Mouse (Mus musculus) embryonic facial prominence, embryonic 11.5 days (tissue): ENCODE data around the gene Spcs2. TPM values are rescaled to one million over a fixed set of nuclear protein-coding genes. Genes with fewer than 3 reads are reported as not detected.
"Not testable (repeated sequence)": the region's sequence is repeated elsewhere in the genome, so short reads cannot be mapped to it uniquely, and the experiment has no call there.

Experiments used
- ATAC-seq: fragments of 200-750 bp; cut with Nextera tagmentation; replicated peaks from 2 replicates; pipeline ENCODE4 v1.8.0; 2017; ENCODE audit warnings: low read depth; ENCODE audit not compliant: insufficient number of reproducible peaks, low FRiP score, low TSS enrichment
- DNase-seq: peaks from one replicate; pipeline ENCODE4 v3.0.0-alpha.2; 2015; ENCODE audit warnings: low spot score
- H3K27ac ChIP-seq: fragments of 300-500 bp; sonication (generic); replicated peaks from 2 replicates; pipeline ENCODE4 v1.5.1; 2014; ENCODE audit warnings: mild to moderate bottlenecking, low read depth, low read length, control low read depth
- H3K27me3 ChIP-seq: fragments of 300-500 bp; sonication (generic); 2 replicates; pipeline ENCODE4 v1.6.1; 2014; ENCODE audit warnings: mild to moderate bottlenecking, low read length, moderate library complexity, mixed read lengths; ENCODE audit not compliant: control insufficient read depth, insufficient read depth
- H3K36me3 ChIP-seq: fragments of 300-500 bp; sonication (generic); replicated peaks from 2 replicates; pipeline ENCODE4 v1.6.1; 2014; ENCODE audit warnings: low read depth, mild to moderate bottlenecking, low read length, moderate library complexity, mixed read lengths; ENCODE audit not compliant: control insufficient read depth, insufficient read depth
- H3K4me1 ChIP-seq: fragments of 300-500 bp; sonication (generic); 2 replicates; pipeline ENCODE4 v1.6.1; 2014; ENCODE audit warnings: low read length, mixed read lengths; ENCODE audit not compliant: control insufficient read depth, insufficient read depth
- H3K4me2 ChIP-seq: fragments of 300-500 bp; sonication (generic); 2 replicates; pipeline ENCODE4 v1.6.1; 2014; ENCODE audit warnings: low read depth, mild to moderate bottlenecking, control low read depth, low read length, moderate library complexity
- H3K4me3 ChIP-seq: fragments of 300-500 bp; sonication (generic); 2 replicates; pipeline ENCODE4 v1.5.1; 2014; ENCODE audit warnings: low read depth, low read length, control low read depth
- H3K9ac ChIP-seq: fragments of 300-500 bp; sonication (generic); replicated peaks from 2 replicates; pipeline ENCODE4 v1.6.1; 2014; ENCODE audit warnings: mild to moderate bottlenecking, control low read depth, low read length
- H3K9me3 ChIP-seq: fragments of 300-500 bp; sonication (generic); replicated peaks from 2 replicates; pipeline ENCODE4 v1.6.1; 2016; ENCODE audit warnings: mild to moderate bottlenecking, low read length, inconsistent platforms, mixed read lengths; ENCODE audit not compliant: control insufficient read depth
- WGBS: fragments of 180-500 bp; shearing (Covaris S2); extraction: QIAGEN DNeasy Blood & Tissue Kit; methylation state at CpG from one replicate; pipeline ENCODE4 v1.1.7; 2014; 5-methylcytosine and 5-hydroxymethylcytosine counted together
- polyA plus RNA-seq: library from polyadenylated mRNA; unstranded; fragments of >200 nt; fragmentation: Nextera tagmentation; extraction: Ambion mirVana; gene quantifications from 2 replicates; pipeline ENCODE4 v1.2.1, GENCODE M21; 2014

The Spcs2 gene
- polyA plus RNA-seq, 1 experiment from 2014 or later: 360 TPM

DNA sequence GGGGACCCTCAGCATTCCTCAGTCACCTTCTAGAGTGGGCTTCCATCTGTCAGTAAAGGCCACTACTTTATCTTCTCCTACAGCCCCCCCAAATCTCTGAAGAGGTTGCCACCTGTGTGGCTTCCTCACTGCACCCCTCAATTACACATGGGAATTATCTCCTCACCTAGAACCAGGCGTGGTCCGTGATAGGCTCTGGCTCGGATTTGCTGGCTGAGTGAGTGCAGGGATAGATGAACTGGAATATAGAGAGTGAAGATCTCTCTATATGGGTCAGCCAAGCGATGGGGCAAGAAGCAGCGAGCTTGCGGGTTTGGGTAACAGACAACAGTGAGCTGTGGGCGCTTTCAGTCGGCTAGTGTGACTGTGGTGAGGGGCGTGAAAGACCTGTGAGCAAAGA is 37.8 kb downstream of the Spcs2 start:
- no peak overlapping the region for H3K9ac ChIP-seq
- H3K9me3 ChIP-seq: no peaks in the 10 kb centered on the region
- H3K27me3 ChIP-seq: no peaks in the 10 kb centered on the region
- 87% methylated on average over 9 of the region's 9 CpGs for WGBS
- no peak overlapping the region for H3K4me3 ChIP-seq
- no peaks in the 10 kb centered on the region for H3K4me1 ChIP-seq
- no peak for ATAC-seq
- H3K4me2 ChIP-seq: no peak overlapping the region
- H3K27ac ChIP-seq: no peak overlapping the region
- no peak for DNase-seq
- no peaks in the 10 kb centered on the region for H3K36me3 ChIP-seq

DNA sequence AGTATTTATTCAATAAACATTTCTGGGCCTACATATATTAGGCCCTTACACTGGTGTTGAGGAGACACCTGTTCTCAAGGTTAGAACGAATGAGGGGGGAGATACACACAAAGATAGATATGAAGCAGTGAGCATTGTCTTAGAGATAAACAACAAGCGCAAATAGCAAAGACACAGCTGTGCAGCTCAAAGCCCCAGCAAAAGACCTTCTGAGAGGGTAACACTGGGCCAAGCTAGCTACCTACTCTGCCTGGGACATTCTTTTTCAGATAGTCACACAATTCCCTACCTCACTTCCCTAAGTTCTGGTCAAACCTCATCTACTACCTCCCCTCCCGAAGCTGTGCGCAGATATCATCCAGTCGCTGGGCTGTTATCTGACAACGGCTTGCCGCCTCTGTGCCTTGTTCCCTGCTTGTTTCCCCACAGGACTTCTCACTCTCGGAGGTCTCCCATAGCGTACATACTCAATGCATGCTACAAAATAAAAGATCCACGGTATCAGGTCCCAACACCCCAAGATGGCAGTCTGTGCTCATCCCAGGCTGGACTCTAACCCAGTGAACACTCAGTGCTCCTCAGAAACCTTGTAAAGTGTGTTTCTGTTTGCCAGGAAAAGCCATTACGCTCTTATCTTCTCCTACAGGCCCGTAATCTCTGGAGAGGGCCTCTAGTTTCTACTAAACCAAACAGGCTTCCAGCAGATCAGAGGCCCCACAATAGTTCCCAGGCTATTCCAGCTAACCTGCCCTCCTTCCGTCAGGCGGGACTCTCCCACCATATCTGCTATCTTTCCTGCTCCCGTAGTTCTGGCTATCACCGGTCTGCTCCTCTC is 38.4 kb downstream of the Spcs2 start:
- no peak for DNase-seq
- H3K27me3 ChIP-seq: no peaks in the 10 kb centered on the region
- no peaks in the 10 kb centered on the region for H3K36me3 ChIP-seq
- H3K4me1 ChIP-seq: no peaks in the 10 kb centered on the region
- no peak overlapping the region for H3K27ac ChIP-seq
- 84% methylated on average over 16 of the region's 16 CpGs for WGBS
- no peak overlapping the region for H3K4me3 ChIP-seq
- H3K9me3 ChIP-seq: no peaks in the 10 kb centered on the region
- no peak for ATAC-seq
- H3K9ac ChIP-seq: no peak overlapping the region
- H3K4me2 ChIP-seq: no peak overlapping the region

DNA sequence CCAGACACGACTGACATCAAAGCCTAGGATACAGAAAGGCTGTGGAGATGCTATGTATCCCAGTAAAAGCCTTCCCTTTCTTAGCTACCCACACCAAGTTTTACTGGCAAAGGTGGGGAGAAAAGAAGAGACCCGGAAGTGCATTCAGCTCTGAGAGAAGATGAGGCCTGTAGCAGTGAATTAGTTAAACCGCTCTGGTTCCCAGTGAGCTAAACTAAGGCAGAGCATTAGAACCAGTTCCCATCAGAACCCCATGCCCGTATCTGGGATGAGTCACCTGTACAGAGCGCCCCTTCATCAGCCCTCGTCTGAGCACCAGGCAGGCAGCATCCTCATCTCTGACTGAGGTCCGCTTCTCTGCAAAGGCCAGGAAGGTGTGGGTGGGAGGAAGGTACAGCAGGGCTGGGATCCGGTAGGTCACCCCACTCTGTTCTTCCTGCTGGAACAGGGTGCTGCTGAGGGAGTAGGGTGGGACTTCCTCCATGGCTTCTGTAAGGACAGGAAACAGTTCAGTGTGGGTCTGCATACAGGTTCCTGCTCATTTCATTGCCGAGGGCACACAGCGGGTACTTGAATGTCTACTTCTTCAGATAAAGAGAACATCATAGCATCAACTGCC is 40.1 kb downstream of the Spcs2 start:
- no peak overlapping the region for H3K9ac ChIP-seq
- DNase-seq (no peak), ATAC-seq (no peak)
- H3K4me3 ChIP-seq: no peak overlapping the region
- H3K4me1 ChIP-seq: no peaks in the 10 kb centered on the region
- H3K27me3 ChIP-seq: no peaks in the 10 kb centered on the region
- H3K4me2 ChIP-seq: no peak overlapping the region
- H3K9me3 ChIP-seq: no peaks in the 10 kb centered on the region
- no peaks in the 10 kb centered on the region for H3K36me3 ChIP-seq
- no peak overlapping the region for H3K27ac ChIP-seq
- 85% methylated on average over 10 of the region's 10 CpGs for WGBS

DNA sequence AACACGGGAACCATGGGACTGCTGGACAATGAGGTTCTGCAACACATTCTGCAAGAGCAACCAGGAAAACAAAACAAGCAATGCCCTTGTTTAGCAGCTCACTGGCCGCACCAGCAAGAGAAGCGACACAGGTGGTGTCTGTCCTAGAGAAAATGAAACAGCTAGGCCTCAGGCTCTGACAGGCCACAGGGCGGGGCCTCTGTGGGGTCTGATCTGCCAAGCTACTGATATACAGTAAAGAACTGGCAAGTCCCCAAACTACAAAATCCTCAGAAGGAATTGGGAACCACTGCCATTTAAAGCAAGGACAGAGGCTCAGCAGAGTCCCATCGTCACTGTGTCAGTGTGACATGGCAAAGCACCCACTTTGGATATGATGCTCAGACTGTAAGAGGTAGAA is 40.8 kb downstream of the Spcs2 start:
- DNase-seq (no peak), ATAC-seq (no peak)
- Histone ChIP-seq H3K27ac (no peak overlapping the region), H3K4me2 (no peak overlapping the region), H3K9me3 (no peaks in the 10 kb centered on the region), H3K36me3 (no peaks in the 10 kb centered on the region), H3K4me1 (no peaks in the 10 kb centered on the region), H3K4me3 (no peak overlapping the region), H3K9ac (no peak overlapping the region), H3K27me3 (no peaks in the 10 kb centered on the region)
- WGBS: 87% methylated on average over 5 of the region's 5 CpGs

DNA sequence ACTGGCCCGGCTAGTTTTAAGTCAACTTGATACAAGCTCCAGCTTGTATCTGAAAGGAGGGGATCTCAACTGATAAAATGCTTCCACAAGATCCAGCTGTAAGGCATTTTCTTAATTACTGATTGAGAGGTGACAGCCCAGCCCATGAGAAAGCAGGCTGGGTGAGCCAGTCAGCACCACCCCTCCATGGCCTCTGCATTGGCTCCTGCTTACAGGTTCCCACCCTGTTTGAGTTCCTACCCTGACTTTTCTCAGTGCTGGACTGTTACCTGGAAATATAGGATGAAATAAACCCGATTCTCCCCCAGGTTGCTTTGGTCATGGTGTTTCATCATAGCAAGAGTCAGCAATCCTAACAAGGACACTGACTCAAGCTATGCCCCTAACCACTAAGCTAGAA is 41.3 kb downstream of the Spcs2 start:
- WGBS: 80% methylated on average over 2 of the region's 2 CpGs
- H3K27ac ChIP-seq: no peak overlapping the region
- no peak overlapping the region for H3K4me3 ChIP-seq
- H3K27me3 ChIP-seq: no peaks in the 10 kb centered on the region
- ATAC-seq: no peak
- no peak for DNase-seq
- H3K9ac ChIP-seq: no peak overlapping the region
- no peaks in the 10 kb centered on the region for H3K36me3 ChIP-seq
- H3K4me1 ChIP-seq: no peaks in the 10 kb centered on the region
- H3K4me2 ChIP-seq: no peak overlapping the region
- H3K9me3 ChIP-seq: no peaks in the 10 kb centered on the region

DNA sequence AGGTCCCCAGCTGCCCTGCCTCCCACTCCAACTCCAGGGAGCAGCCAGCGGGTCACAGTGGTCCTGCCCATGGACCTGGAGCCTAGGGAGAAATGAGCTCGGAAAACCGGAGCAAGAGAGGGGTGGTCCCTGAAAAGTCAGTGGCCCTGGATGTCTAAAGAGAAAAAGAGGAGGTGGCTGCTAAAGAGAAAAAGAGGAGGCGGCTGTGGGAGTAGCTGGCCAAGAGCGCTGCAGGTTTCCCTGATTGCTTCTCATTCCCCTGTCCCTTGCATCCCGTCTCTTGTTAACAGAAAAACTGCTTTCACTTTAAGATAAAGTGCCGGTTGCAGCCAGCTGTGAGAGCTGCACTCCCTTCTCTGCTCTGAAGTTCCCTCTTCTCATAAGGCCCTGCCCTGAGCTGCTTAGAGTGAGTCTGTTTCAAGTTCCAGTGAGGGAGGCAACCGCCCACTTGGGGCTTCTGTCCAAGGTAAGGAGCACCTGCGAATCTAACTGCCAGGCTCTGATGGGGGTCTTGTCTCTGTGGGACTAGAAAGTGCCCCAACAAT is 45.0 kb downstream of the Spcs2 start:
- H3K9me3 ChIP-seq, H3K9ac ChIP-seq, DNase-seq, H3K36me3 ChIP-seq, H3K27ac ChIP-seq, H3K27me3 ChIP-seq, ATAC-seq, H3K4me1 ChIP-seq, H3K4me2 ChIP-seq, H3K4me3 ChIP-seq: not testable (repeated sequence)
- WGBS: 15% methylated on average over 9 of the region's 9 CpGs

DNA sequence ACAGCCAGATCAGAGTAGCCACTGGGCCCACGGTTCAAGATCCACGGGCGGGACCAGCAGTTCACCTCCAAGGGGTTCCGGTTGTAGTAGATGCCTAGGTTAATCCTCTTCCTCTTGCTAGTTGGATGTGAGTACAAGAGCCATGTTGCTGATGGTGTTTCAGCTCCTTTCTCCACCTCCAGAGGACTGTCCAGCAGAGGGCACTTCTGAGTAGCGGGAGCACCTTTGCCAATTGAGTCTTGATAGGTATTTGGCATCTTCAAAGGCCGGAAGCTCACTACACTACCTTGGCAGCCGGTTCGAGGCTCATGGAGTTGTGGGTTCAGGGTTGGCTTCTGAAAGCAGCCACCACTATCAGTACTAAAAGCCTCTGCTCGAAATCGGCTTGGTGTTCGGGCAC is 49.9 kb downstream of the Spcs2 start:
- WGBS: 87% methylated on average over 11 of the region's 11 CpGs
- no peak overlapping the region for H3K4me2 ChIP-seq
- H3K4me3 ChIP-seq: no peak overlapping the region
- H3K36me3 ChIP-seq: no peaks in the 10 kb centered on the region
- no peaks in the 10 kb centered on the region for H3K4me1 ChIP-seq
- DNase-seq: no peak
- no peaks in the 10 kb centered on the region for H3K27me3 ChIP-seq
- H3K9ac ChIP-seq: no peak overlapping the region
- no peak overlapping the region for H3K27ac ChIP-seq
- no peak for ATAC-seq
- H3K9me3 ChIP-seq: no peaks in the 10 kb centered on the region

DNA sequence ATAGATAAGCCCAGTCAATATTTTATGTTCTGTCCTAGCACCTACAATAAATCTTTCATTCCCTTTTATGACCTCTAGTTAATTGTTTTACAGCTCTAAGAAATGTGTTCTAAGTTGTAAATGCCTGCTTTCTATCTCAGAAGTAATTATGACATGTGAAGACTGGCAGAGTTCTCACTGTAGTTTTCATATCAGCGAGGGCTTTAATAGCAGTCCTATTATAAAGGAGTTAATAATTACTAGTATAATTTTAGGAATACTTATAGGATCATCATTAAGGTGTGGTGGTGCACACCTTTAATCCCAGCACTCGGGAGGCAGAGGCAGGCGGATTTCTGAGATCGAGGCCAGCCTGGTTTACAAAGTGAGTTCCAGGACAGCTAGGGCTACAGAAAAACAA is 51.6 kb downstream of the Spcs2 start:
- H3K9me3 ChIP-seq: no peaks in the 10 kb centered on the region
- 83% methylated on average over 4 of the region's 4 CpGs for WGBS
- no peak for ATAC-seq

More for the DNA sequence above, 51.6 kb downstream of the Spcs2 start:
- Histone ChIP-seq H3K4me3 (no peak overlapping the region), H3K9ac (no peak overlapping the region), H3K4me1 (no peaks in the 10 kb centered on the region), H3K27ac (no peak overlapping the region), H3K27me3 (no peaks in the 10 kb centered on the region), H3K4me2 (no peak overlapping the region), H3K36me3 (no peaks in the 10 kb centered on the region)
- DNase-seq: no peak
